Mouse (Mus musculus): ENCODE measurements around the gene Sh2b1.

DNA sequence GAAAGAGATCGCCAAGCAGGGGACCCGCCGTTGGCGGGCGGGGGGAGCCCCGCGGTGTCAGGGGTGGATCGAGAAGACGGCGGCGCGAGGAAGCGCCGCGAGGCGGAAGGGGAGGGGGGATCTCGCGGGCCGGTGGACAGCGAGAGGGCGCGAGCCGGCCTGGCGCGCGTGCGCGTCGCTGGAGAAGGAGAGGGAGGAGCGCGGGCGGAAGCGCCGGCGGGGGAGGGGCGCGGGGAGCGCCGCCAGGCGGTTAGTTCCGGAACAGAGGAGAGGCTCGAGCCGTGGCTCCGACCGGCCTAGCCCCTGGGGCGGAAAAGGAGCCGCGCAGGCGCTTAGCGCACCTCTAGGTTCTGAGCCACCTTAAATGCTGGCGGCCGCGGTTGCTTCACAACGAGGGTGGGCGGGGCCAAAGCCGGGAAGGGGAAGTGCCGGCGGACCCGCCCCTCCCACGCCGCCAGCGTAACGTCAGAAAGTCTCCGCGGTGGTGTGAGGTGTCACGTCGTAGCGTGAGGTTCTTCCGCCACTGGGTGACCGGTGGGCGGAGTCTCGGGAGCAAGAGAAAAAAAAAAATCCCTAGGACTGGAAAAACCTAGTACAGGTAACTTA lies 28.2 kb upstream of the Sh2b1 start, which contains the start of gene Atxn2l:
- TF ChIP-seq GATA1 (IDR thresholded peaks at IDR 0.05; ENCODE audit: low read length) (no peak), TAL1 (IDR thresholded peaks at IDR 0.05; ENCODE audit: low read length) (no peak)

Measured in erythroblast, embryonic 14.5 days (primary cell).